14 mouse cellular contexts compared by ENCODE assay signal in genomic region chr2:34954344-34954743, GRCm38 (mm10).
"Had no signal": no experiment of that assay in that cellular context is flagged by ENCODE, and none has a peak within 500 bp of the region (broad histone marks: within the 10 kb centered on the region; RNA-seq: fewer than 3 reads in every experiment).

No protein-coding gene starts in this region.

- H3K27ac ChIP-seq: kidney, postnatal 0 days; limb, embryonic 15.5 days; liver, embryonic 12.5 days; macrophage; midbrain, embryonic 15.5 days; neural tube, embryonic 12.5 days; stomach, embryonic 15.5 days had no signal

- H3K4me1 ChIP-seq: limb, embryonic 15.5 days; liver, embryonic 12.5 days; midbrain, embryonic 15.5 days; neural tube, embryonic 12.5 days had no signal

- H3K9ac ChIP-seq: limb, embryonic 15.5 days; liver, embryonic 12.5 days; lung, embryonic 14.5 days; midbrain, embryonic 15.5 days; neural tube, embryonic 12.5 days; stomach, embryonic 15.5 days had no signal

- DNase-seq: layer of hippocampus, adult 9-11 months; layer of hippocampus, postnatal 36 days; lung, embryonic 14.5 days; lung, postnatal 10 days; thymus, postnatal 36 days had no signal

- H3K4me2 ChIP-seq: limb, embryonic 15.5 days; liver, embryonic 12.5 days; lung, embryonic 14.5 days; midbrain, embryonic 11.5 days; midbrain, embryonic 15.5 days; neural tube, embryonic 12.5 days; stomach, embryonic 15.5 days had no signal

- H3K27me3 ChIP-seq: liver, embryonic 12.5 days; midbrain, embryonic 15.5 days; neural tube, embryonic 12.5 days; stomach, embryonic 15.5 days had no signal

- H3K4me3 ChIP-seq: limb, embryonic 15.5 days; liver, embryonic 12.5 days; megakaryocyte, embryonic 14.5 days; midbrain, embryonic 15.5 days; neural tube, embryonic 12.5 days; stomach, embryonic 15.5 days had no signal

- H3K9me3 ChIP-seq: limb, embryonic 15.5 days; liver, embryonic 12.5 days; megakaryocyte, embryonic 14.5 days; midbrain, embryonic 15.5 days; neural tube, embryonic 12.5 days; stomach, embryonic 15.5 days had no signal

- H3K36me3 ChIP-seq: limb, embryonic 15.5 days; liver, embryonic 12.5 days; midbrain, embryonic 15.5 days; neural tube, embryonic 12.5 days; stomach, embryonic 15.5 days had no signal

- ATAC-seq: liver, embryonic 12.5 days; midbrain, embryonic 15.5 days had no signal
